Mouse (Mus musculus): ENCODE measurements around the gene S100pbp. TPM values are rescaled to one million over a fixed set of nuclear protein-coding genes. Genes with fewer than 3 reads are reported as not detected.

The S100pbp gene
- polyA plus RNA-seq, 1 experiment from 2014 or later: 12.3 TPM

GRCm38 (mm10) chr4:129136579-129137391, 52.7 kb downstream of the S100pbp start, which contains the start of gene Fndc5:
Gene Fndc5 (plus strand): TSS chr4:129136999.
- peaks cover 47% of the 10 kb centered on the region for H3K4me1 ChIP-seq
- H3K27ac ChIP-seq (replicated peaks): peak within 1 kb of the TSS; percentile 36
- H3K9ac ChIP-seq: peak within 1 kb of the TSS; percentile 88
- H3K4me2 ChIP-seq: peak within 1 kb of the TSS; percentile 90
- WGBS: 2% methylated on average over 36 of the region's 80 CpGs
- 0 out of 2 replicates have a peak, but pooled peaks have one; percentile 18 for ATAC-seq (ENCODE audit: extremely low read depth, insufficient number of reproducible peaks, low FRiP score, low TSS enrichment)
- no peaks in the 10 kb centered on the region for H3K9me3 ChIP-seq
- peaks cover 61% of the 10 kb centered on the region for H3K27me3 ChIP-seq (replicated peaks)
- H3K4me3 ChIP-seq: peak within 1 kb of the TSS; percentile 67
- no peaks in the 10 kb centered on the region for H3K36me3 ChIP-seq

GRCm38 (mm10) chr4:129136189-129136578, 53.3 kb downstream of the S100pbp start:
- no peaks in the 10 kb centered on the region for H3K9me3 ChIP-seq
- peaks cover 41% of the 10 kb centered on the region for H3K4me1 ChIP-seq
- H3K27ac ChIP-seq (replicated peaks): no peak overlapping the region
- no peak for ATAC-seq (ENCODE audit: extremely low read depth, insufficient number of reproducible peaks, low FRiP score, low TSS enrichment)
- H3K4me3 ChIP-seq: peak overlapping the region; percentile 67
- peak overlapping the region; percentile 90 for H3K4me2 ChIP-seq
- peaks cover 67% of the 10 kb centered on the region for H3K27me3 ChIP-seq (replicated peaks)
- H3K36me3 ChIP-seq: no peaks in the 10 kb centered on the region
- 32% methylated on average over 9 of the region's 9 CpGs for WGBS
- peak overlapping the region; percentile 88 for H3K9ac ChIP-seq

- H3K27me3 ChIP-seq (replicated peaks): peaks cover 71% of the 10 kb centered on the region
- WGBS: 46% methylated on average over 2 of the region's 2 CpGs
Observed at GRCm38 (mm10) chr4:129135637-129136036, 53.9 kb downstream of the S100pbp start.

GRCm38 (mm10) chr4:129134799-129135585, 54.5 kb downstream of the S100pbp start:
- Histone ChIP-seq H3K4me3 (peak overlapping the region; percentile 25), H3K9ac (peak overlapping the region; percentile 52; the same call in 1 of the 2 replicates), H3K9me3 (no peaks in the 10 kb centered on the region), H3K4me2 (peak overlapping the region; percentile 60), H3K27me3 (replicated peaks) (peaks cover 73% of the 10 kb centered on the region), H3K27ac (replicated peaks) (no peak overlapping the region), H3K36me3 (no peaks in the 10 kb centered on the region), H3K4me1 (peaks cover 42% of the 10 kb centered on the region)
- 8% methylated on average over 15 of the region's 15 CpGs for WGBS
- no peak for ATAC-seq (ENCODE audit: extremely low read depth, insufficient number of reproducible peaks, low FRiP score, low TSS enrichment)

More at GRCm38 (mm10) chr4:129135637-129136036, 53.9 kb downstream of the S100pbp start:
- no peak overlapping the region for H3K4me2 ChIP-seq
- H3K4me3 ChIP-seq: no peak overlapping the region
- ATAC-seq (ENCODE audit: extremely low read depth, insufficient number of reproducible peaks, low FRiP score, low TSS enrichment): no peak
- H3K27ac ChIP-seq (replicated peaks): no peak overlapping the region
- peaks cover 40% of the 10 kb centered on the region for H3K4me1 ChIP-seq
- no peak overlapping the region for H3K9ac ChIP-seq
- no peaks in the 10 kb centered on the region for H3K36me3 ChIP-seq
- no peaks in the 10 kb centered on the region for H3K9me3 ChIP-seq

- ATAC-seq (ENCODE audit: extremely low read depth, insufficient number of reproducible peaks, low FRiP score, low TSS enrichment): no peak
Observed at GRCm38 (mm10) chr4:129130755-129131303, 58.7 kb downstream of the S100pbp start.

GRCm38 (mm10) chr4:129130149-129130548, 59.4 kb downstream of the S100pbp start:
- peak overlapping the region; percentile 28; the same call in 1 of the 2 replicates for H3K9ac ChIP-seq
- ATAC-seq (ENCODE audit: extremely low read depth, insufficient number of reproducible peaks, low FRiP score, low TSS enrichment): no peak
- no peaks in the 10 kb centered on the region for H3K9me3 ChIP-seq
- peaks cover 42% of the 10 kb centered on the region for H3K4me1 ChIP-seq
- WGBS: 4% methylated on average over 8 of the region's 8 CpGs
- H3K27ac ChIP-seq (replicated peaks): no peak overlapping the region
- peak overlapping the region; percentile 61 for H3K4me2 ChIP-seq
- peaks cover 67% of the 10 kb centered on the region for H3K27me3 ChIP-seq (replicated peaks)
- H3K36me3 ChIP-seq: no peaks in the 10 kb centered on the region
- peak overlapping the region; percentile 34 for H3K4me3 ChIP-seq

More at GRCm38 (mm10) chr4:129130755-129131303, 58.7 kb downstream of the S100pbp start:
- H3K27ac ChIP-seq (replicated peaks): no peak overlapping the region
- H3K4me2 ChIP-seq: peak overlapping the region; percentile 61
- H3K4me3 ChIP-seq: peak overlapping the region; percentile 34
- no peaks in the 10 kb centered on the region for H3K9me3 ChIP-seq
- no peaks in the 10 kb centered on the region for H3K36me3 ChIP-seq
- 6% methylated on average over 17 of the region's 17 CpGs for WGBS
- H3K4me1 ChIP-seq: peaks cover 36% of the 10 kb centered on the region
- H3K9ac ChIP-seq: peak overlapping the region; percentile 52
- H3K27me3 ChIP-seq (replicated peaks): peaks cover 67% of the 10 kb centered on the region

- Histone ChIP-seq H3K27me3 (replicated peaks) (peaks cover 71% of the 10 kb centered on the region), H3K36me3 (no peaks in the 10 kb centered on the region), H3K4me1 (peaks cover 42% of the 10 kb centered on the region), H3K9ac (no peak overlapping the region), H3K9me3 (no peaks in the 10 kb centered on the region), H3K27ac (replicated peaks) (no peak overlapping the region), H3K4me2 (no peak overlapping the region), H3K4me3 (no peak overlapping the region)
- no peak for ATAC-seq (ENCODE audit: extremely low read depth, insufficient number of reproducible peaks, low FRiP score, low TSS enrichment)
- 33% methylated on average over 9 of the region's 9 CpGs for WGBS
Observed at GRCm38 (mm10) chr4:129129387-129129786, 60.1 kb downstream of the S100pbp start.

- Histone ChIP-seq H3K27me3 (replicated peaks) (peaks cover 78% of the 10 kb centered on the region), H3K36me3 (no peaks in the 10 kb centered on the region), H3K9me3 (no peaks in the 10 kb centered on the region), H3K9ac (no peak overlapping the region), H3K4me2 (no peak overlapping the region), H3K4me1 (peaks cover 42% of the 10 kb centered on the region), H3K4me3 (no peak overlapping the region), H3K27ac (replicated peaks) (no peak overlapping the region)
- ATAC-seq (ENCODE audit: extremely low read depth, insufficient number of reproducible peaks, low FRiP score, low TSS enrichment): no peak
- 44% methylated on average over 13 of the region's 13 CpGs for WGBS
Observed at GRCm38 (mm10) chr4:129128582-129129338, 60.8 kb downstream of the S100pbp start.

- H3K4me2 ChIP-seq: peak overlapping the region; percentile 62
- H3K4me3 ChIP-seq: peak overlapping the region; percentile 34
- H3K9ac ChIP-seq: no peak overlapping the region
- H3K36me3 ChIP-seq: no peaks in the 10 kb centered on the region
- no peak for ATAC-seq (ENCODE audit: extremely low read depth, insufficient number of reproducible peaks, low FRiP score, low TSS enrichment)
- H3K27me3 ChIP-seq (replicated peaks): peaks cover 87% of the 10 kb centered on the region
- WGBS: 7% methylated on average over 19 of the region's 19 CpGs
- H3K9me3 ChIP-seq: no peaks in the 10 kb centered on the region
- H3K27ac ChIP-seq (replicated peaks): no peak overlapping the region
- H3K4me1 ChIP-seq: peaks cover 48% of the 10 kb centered on the region
Observed at GRCm38 (mm10) chr4:129125736-129126451, 63.6 kb downstream of the S100pbp start.

- Histone ChIP-seq H3K9ac (no peak overlapping the region), H3K4me3 (no peak overlapping the region), H3K27ac (replicated peaks) (no peak overlapping the region), H3K9me3 (no peaks in the 10 kb centered on the region), H3K27me3 (replicated peaks) (peaks cover 92% of the 10 kb centered on the region), H3K36me3 (no peaks in the 10 kb centered on the region), H3K4me2 (peak overlapping the region; percentile 6; the same call in 1 of the 2 replicates), H3K4me1 (peaks cover 36% of the 10 kb centered on the region)
- no peak for ATAC-seq (ENCODE audit: extremely low read depth, insufficient number of reproducible peaks, low FRiP score, low TSS enrichment)
- WGBS: 3% methylated on average over 13 of the region's 13 CpGs
Observed at GRCm38 (mm10) chr4:129124652-129125146, 64.8 kb downstream of the S100pbp start.
